Mouse (Mus musculus): ENCODE measurements around the gene Ppp1r37. TPM values are rescaled to one million over a fixed set of nuclear protein-coding genes. Genes with fewer than 3 reads are reported as not detected.
A peak's percentile ranks its signal among the peaks of the same experiment; 100 is the strongest.
"Not testable (repeated sequence)": the region's sequence is repeated elsewhere in the genome, so short reads cannot be mapped to it uniquely, and the experiment has no call there.

Ppp1r37 gene
- total RNA-seq, 2 experiments from 2014 or later, result 78.7 to 79.3 TPM

DNA sequence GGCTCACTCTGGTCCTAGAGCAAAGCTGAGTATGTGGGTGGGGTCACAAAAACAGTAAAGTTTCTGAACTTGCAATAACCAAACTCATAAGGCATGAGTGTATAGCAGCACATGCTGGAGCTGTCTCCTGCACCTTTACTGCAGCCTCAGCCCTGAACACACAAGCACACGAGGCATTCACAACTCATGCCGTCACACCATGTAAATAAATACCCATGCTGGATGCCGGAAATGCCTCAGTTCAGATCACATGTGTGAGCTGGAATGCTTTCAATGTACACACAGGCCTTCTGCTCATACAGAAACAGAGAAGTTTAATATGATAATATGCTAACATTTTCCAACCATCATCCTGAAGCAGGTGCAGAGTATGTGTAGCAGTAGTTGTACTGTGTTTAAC lies 16.9 kb downstream of the Ppp1r37 start:
- DNase-seq (ENCODE audit: extremely low spot score in 1 of 2, low spot score in 2 of 2), result no peak
- intact Hi-C loops (cut with DNase I), result no loop called here

DNA sequence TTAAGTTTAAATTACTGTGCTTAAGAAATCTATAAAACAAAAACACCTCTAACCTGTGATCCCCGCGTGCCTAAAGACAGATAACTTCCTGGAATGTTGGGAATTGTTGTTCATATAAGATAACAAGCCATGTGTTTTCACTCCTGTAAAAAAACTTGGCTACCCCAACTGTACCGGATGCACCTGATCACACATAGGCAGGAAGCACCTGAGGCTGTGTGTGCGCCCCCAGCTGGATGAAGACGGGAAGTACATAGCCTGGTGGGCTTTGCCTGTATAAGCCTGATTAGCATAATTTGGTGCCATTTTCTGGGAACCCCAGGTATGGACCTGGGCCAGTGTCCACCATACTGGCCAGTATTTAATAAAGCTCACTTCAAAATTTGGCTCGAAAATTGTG lies 19.3 kb downstream of the Ppp1r37 start:
- DNase-seq (ENCODE audit: extremely low spot score in 1 of 2, low spot score in 2 of 2), result peak in 1 of 2 experiments; percentile 48
- intact Hi-C loops (cut with DNase I), result no loop called here

DNA sequence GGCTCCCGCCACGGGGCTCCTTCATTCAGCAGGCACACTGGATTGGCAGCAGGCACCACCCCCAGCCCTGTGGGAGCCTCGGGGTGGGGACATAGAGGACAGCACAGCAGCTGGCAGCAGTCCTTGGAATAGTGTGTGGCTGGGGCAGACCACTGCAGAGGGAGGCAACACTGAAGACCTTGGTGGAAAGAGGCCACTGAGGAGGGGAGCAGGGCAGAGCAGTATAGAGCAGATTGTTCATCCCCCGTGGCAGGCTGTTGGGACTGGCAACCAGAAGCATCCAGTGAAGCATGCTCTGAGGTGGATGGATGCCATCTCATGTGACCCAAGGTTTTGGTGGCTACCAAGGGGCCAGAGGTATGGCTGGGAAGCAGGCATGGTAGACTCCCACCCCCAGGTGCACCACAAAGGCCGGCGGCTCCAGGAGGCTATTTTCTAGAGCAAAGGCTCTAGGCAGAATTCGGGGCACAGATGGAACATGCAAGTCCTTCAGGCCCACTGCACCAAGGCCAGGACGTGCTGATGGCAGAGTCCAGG lies 20.7 kb downstream of the Ppp1r37 start:
- DNase-seq (ENCODE audit: extremely low spot score in 1 of 2, low spot score in 2 of 2), result peak in 1 of 2 experiments; percentile 66
- intact Hi-C loops (cut with DNase I), result no loop called here

DNA sequence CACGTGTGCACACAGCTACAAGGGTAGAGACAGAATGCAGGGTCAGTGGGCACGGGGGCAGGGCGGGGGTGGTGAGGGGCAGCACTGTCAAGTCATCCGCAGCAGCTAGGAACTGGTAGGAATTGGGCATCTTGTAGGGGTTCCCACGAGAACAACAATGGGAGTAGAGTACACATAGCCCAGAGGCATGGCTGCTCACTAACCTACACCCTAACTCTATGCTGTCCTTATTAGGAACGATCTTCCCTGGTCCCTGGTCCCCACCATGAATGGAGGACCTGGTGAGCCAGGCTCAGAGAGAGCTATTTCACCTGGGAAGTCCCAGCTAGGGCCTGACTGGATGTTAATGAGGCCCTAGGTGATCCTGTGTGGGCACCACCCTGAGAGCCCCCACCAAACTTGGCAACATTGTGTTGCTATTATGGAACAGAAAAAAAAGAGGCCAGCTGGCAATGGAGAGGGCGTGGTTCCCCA lies 21.2 kb downstream of the Ppp1r37 start:
- intact Hi-C loops (cut with DNase I), result no loop called here
- no peak for DNase-seq (ENCODE audit: extremely low spot score in 1 of 2, low spot score in 2 of 2)

DNA sequence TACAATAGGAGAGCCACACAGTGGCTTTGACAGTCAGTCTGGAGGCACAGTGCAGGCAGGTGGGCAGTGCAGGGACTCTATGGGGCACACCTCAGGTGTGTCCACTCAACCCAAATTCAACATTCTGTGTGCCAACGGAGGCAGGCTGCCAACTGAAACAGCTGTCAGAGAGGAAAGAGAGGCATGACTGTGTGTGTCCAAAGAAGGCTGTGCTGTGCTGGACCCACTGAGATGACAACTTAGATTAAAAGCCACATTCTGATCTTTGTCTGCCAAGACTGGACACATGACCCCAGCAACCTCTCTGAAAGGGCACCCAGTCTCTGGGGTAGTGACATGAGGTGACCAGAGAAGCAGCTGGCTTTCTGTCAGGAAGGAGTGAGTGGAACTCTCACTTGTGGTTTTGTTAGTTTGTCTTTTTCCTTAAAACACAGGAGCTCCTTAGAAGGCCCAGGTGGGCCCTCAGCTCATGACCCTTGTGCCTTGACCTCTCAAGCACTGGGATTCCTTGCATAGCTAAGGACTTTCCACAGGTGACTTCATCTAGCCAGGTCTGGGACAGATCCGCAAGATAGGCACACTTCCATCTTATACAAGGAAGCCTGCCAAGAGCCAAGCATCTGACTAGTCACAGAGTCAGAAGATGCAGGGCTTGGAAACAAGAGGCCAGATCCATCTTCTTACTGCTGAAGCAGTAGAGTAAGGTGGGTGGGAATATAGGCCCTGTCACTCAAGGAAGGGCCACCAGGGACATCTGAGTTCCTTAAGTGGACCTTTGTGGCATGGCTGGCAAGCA lies 21.9 kb downstream of the Ppp1r37 start:
- intact Hi-C loops (cut with DNase I), result no loop called here
- no peak for DNase-seq (ENCODE audit: extremely low spot score in 1 of 2, low spot score in 2 of 2)

DNA sequence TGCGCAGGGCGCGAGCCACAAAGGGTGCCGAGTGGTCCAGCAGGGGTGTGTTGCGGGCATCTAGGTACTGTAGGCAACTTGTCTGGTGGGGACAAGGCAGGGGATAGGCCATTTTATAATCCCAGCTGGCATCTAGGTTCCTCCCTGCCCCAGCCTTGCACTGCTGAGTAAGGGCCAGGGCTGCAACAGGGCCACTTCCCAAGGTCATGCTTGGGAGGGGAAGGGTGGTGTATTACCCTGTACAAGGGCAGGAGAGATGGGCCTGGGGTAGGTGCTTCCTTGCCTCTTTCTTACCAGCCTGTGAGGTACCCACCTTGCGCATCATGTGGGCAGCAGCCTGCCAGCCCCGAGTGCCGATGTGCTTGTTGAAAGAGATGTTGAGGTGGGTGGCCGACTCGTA lies 28.2 kb downstream of the Ppp1r37 start:
- intact Hi-C loops (cut with DNase I), result no loop called here
- DNase-seq (ENCODE audit: extremely low spot score in 1 of 2, low spot score in 2 of 2), result no peak

DNA sequence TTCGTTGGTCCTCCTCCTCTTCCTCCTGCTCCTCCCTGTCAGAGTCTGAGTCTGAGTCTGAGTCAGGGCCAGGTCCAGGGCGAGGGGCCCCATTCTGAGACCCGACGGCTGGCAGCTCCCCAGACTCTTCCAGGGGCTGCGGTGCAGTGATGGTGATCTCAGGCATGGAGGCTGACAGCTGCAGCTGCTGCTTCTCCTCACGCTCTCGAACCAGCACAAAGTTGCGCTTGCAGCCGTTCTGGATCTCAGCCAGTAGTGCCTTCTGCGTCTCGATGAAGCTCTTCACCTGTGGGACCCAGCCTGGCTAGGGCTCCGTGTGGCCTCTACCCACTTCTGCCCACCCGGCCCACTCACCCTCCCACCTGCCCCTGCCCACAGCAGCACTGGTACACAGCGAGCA lies 30.6 kb downstream of the Ppp1r37 start:
- DNase-seq (ENCODE audit: extremely low spot score in 1 of 2, low spot score in 2 of 2), result no peak
- intact Hi-C loops (cut with DNase I), result no loop called here

DNA sequence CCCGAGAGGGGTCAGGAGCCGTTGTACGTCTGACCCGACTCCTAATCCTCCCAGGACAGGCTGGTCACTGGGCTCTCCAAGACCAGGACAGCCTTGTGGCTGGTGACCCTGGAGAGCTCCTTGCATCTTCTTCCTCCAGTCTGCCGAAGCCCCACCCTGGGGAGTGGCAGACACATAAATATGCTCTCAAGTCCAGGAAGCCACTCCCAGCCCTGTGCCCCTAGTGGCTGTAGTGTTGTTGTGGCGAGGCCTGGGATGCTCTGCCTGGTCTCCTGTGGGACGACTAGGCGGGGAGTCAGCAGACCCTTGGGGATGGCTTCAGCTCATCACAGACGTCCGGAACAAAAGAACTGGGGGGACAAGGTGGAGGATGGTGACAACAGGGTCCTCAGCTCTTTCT lies 31.8 kb downstream of the Ppp1r37 start:
- intact Hi-C loops (cut with DNase I), result no loop called here
- DNase-seq (ENCODE audit: extremely low spot score in 1 of 2, low spot score in 2 of 2), result no peak

DNA sequence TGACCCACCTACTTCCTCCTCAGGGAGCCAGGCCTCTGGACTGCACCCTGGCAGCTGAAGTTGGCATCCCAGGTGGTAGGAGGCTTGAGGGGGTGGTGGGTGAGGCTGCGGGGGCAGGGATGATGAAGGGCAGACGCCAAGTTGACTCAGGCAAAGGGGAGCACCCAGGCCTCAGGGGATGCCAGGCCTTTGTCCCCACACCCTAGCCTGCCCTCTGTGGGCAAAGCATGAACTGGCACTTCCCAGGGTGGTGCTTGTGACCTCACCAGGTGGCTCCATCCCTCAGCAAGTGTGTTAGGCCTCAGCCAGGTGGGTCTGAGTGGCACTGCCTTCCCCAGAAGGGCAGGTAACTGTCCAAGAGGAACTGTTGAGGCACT lies 37.8 kb downstream of the Ppp1r37 start:
- intact Hi-C loops (cut with DNase I), result no loop called here
- DNase-seq (ENCODE audit: extremely low spot score in 1 of 2, low spot score in 2 of 2), result no peak

DNA sequence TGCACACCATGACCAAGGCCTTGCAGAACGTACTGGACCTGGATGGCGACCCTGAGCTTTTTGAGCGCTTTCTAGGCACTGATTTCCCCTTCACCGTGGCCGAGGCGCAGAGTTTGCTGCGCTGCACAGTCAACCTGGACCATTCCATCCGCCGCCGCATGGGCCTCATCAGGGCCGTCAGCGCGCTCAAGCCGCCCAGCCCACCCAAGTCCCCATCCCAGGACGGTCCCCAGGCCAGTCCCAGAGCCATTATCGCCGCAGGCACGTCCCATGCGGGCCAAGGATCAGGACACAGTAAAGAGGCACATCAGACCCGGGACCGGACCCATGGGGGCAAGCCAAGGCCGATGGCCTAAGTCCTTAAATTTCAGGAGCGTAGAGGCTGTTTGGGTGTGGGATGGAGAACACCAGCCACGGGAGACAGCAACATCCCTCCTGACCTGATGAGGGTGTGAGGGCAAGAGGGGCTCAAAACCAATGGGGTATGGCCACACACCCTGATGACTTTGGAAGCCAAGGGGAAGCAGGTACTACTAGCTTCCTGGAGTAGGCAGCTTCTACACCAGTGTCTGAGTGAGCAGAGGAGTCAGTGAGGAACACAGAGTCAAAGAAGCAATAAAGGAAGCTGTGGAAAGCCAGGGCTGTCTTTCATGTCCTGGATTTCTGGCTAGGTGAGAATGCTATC lies 38.3 kb downstream of the Ppp1r37 start:
- DNase-seq (ENCODE audit: extremely low spot score in 1 of 2, low spot score in 2 of 2), result no peak
- intact Hi-C loops (cut with DNase I), result no loop called here

DNA sequence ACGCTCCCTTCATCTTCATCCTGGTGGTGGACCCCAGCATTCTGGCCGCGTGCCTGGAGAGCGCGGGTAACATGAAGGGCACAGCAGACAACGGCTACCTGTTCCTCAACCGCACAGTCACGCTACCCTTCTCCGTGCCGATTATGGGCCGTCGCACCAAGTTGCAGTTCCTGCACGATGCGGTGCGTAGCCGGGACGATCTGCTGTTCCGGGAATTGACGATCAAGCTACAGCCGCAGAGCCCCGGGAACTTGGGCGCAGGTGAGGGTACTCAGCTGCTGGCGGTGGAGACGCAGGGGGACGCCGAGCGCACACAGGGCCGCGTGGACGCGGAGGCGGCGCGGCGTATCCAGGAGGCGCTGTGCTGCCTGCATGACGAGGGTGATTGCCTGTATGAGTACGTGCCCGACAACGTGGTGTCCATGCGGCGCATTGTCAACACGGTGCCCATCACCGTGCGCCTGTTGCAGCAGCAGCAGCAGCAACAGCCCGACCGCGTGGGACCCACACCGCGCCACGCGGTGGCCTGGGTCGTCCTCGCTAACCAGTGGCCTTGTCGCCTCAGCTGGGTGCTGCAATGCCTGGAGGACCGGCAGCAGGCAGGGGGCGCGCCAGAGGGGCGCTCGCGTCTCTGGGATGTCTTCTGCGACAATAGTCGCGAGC lies 39.0 kb downstream of the Ppp1r37 start:
- intact Hi-C loops (cut with DNase I), result no loop called here
- DNase-seq (ENCODE audit: extremely low spot score in 1 of 2, low spot score in 2 of 2), result peak; percentile 56 to 82

DNA sequence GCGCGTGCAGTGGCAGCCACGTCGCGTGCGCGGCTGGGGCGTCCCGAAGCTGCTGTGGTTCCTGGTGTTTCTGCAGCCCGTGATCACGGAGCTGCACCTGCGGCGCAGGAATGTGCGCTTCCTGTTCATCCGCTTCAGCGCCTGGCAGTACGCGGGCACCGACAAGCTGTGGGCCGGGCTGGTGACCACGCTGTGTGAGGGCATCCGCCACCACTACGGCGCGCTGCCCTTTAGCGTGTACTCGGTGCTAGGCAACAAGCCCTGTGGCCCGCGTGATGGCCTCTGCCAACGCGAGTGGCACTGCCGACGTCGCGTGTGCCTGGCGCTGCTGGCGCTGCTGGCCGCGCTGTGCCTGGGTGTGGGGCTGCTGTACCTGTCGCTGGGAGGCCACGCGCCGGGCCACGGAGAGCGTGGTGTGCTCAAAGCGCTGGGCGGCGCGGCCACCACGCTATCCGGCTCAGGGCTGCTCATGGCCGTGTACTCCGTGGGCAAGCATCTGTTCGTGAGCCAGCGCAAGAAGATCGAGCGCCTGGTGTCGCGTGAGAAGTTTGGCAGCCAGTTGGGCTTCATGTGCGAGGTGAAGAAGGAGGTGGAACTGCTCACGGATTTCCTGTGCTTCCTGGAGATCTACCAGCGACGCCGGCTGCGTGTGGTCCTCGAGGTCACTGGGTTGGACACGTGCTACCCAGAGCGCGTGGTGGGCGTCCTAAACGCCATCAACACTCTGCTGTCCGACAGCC lies 39.7 kb downstream of the Ppp1r37 start:
- intact Hi-C loops (cut with DNase I), result no loop called here
- DNase-seq (ENCODE audit: extremely low spot score in 1 of 2, low spot score in 2 of 2), result peak in 1 of 2 experiments; percentile 59

DNA sequence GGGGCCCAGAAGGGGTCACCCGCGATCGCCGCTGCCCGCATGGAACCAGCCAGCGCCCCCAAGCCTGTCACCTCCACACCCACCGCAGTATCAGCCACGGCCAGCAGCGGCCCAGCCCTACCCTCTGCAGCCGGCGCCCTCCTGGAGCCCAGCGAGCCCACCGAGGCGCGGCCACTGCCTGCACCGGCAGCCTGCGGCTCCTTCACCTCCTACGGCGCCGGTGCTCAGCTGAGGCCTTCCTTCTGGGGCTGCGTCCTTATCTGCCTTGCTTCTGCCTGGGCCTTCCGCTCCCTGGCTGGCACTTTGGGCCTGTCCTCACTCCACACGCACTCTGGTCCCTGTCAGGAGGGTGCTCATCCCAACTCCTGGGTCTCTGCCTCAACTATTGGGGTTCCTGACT lies 42.8 kb downstream of the Ppp1r37 start:
- DNase-seq (ENCODE audit: extremely low spot score in 1 of 2, low spot score in 2 of 2), result no peak
- intact Hi-C loops (cut with DNase I), result no loop called here

DNA sequence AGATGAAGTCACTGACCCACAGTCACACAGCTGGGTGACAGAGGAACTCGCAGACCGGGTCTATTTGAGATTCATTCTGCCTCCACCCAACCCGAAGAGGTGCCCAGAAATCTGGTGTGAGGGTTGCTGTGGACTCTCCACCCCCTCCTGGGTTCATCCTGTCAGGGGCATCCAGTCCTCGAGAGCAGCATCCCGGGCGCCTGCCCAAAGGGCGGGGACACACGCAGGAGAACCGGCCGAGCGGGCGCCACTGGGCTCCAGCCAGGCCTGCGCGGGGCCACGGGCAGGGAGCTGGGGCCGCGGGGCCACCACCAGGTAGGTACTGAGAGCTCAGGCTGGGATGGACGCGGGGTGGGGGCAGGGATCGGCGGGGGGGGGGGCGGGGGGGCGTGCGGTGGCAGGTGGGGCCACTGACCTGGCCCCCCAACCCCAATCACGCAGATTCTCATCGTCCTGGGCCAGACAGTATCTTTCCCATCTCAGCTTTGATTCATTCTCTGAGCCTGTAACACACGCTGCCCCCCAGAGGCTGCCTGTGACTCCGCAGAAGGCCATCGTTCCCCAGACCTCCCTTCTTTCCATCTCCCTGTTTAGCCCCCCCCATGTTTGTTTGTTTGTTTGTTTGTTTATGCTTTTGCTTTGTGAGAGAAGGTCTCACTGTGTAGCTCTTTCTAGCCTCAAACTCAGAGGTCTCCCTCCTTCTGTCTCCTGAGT lies 45.1 kb downstream of the Ppp1r37 start, which contains the start of gene Nkpd1:
Nkpd1 (plus strand) TSS at position 187 of the 714 bp plus-strand sequence.
- intact Hi-C loops (cut with DNase I), result no loop called here
- DNase-seq (ENCODE audit: extremely low spot score in 1 of 2, low spot score in 2 of 2), result no peak

DNA sequence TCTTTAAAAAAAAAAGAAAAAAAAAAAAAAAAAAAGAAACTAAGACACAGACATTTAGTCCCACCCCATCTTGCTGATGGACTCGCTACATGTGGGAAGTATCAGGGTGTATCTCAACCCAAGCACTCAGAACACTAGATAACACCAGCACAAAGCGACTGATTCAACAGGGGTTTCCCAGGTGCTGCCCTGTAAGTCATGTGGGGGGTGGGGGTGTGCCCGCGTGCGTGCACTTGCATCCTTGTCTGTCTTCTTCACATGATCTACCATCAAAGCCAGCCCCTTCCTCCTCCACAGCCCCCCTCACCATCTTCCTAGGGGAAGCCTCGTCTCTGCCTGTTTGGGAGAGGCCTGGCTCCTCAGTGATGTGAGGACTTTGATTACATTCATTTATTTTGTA lies 50.5 kb downstream of the Ppp1r37 start:
- intact Hi-C loops (cut with DNase I), result no loop called here
- no peak for DNase-seq (ENCODE audit: extremely low spot score in 1 of 2, low spot score in 2 of 2)

DNA sequence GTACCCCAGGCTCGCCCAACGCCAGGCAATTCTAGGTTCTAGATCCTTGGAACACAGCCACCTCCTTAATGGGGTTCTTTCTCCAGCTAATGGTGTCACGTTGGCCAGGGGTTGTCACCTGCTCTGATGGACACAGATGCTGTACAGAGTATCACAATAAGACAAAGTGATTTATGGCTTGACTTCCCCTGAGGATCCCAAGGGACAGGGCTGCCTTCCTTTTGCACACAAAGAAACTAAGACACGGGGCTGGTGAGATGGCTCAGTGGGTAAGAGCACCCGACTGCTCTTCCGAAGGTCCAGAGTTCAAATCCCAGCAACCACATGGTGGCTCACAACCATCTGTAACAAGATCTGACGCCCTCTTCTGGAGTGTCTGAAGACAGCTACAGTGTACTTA lies 50.9 kb downstream of the Ppp1r37 start:
- intact Hi-C loops (cut with DNase I); DNase-seq (ENCODE audit: extremely low spot score in 1 of 2, low spot score in 2 of 2): not testable (repeated sequence)

DNA sequence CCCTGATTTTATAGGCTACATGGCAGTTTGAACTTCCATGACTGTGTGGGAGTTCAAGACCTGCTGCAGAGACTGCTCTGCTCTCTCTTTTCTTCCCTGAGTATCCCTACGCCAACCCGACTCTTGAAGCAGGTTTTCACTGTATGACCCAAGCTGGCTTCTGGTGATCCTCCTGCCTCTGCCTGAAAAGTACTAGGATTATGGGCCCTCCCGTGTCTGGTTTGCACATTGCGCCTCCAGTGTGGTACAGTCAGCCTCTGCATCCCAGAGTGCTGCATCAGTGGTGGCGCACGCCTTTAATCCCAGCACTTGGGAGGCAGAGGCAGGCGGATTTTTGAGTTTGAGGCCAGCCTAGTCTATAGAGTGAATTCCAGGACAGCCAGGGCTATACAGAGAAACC lies 53.1 kb downstream of the Ppp1r37 start:
- no peak for DNase-seq (ENCODE audit: extremely low spot score in 1 of 2, low spot score in 2 of 2)
- intact Hi-C loops (cut with DNase I), result no loop called here

DNA sequence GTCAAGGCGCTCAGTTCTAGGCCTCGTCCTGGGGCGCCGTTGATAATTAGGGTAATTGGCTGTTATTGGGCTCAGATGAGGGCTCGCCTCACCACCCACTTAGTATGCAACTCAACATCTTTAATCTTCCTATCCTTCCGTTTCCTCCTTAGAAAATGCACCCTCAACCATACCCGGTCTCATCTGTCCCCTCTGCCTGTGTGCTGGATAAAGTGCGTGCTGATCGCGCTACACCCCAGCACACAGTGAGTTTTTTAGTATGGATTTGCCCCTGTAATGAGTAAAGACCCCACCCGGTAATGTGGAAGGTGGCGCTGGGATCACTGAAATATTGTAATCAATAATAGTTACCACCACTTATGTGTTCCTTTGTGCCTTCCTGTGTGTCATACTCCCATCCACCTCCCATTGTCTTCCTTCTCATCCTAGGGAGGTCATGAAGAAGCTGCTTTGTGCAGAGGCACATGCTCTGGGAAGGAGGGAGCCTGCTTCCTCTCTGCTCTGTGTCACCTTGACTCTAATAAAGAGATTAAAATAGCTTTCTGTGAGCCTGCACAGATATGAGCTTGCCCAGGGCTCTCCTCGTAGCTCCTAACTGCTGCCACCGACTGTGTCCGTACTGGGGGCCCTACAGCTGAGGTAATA lies 53.8 kb downstream of the Ppp1r37 start:
- no peak for DNase-seq (ENCODE audit: extremely low spot score in 1 of 2, low spot score in 2 of 2)
- intact Hi-C loops (cut with DNase I), result no loop called here

Data from left cerebral cortex, postnatal 10 days (tissue).